Mouse (Mus musculus) inflammation-experienced regulatory T-cells, adult 6 months (primary cell): ENCODE data around the gene Bpifb4. TPM values are rescaled to one million over a fixed set of nuclear protein-coding genes. Genes with fewer than 3 reads are reported as not detected.

ENCODE experiments used
- ATAC-seq: one replicate; pipeline ENCODE4 v1.8.0; 2017
- polyA plus RNA-seq, 3 experiments: library from polyadenylated mRNA; unstranded; fragments of 100-300 nt; shearing (Covaris generic); gene quantifications; one replicate each; pipeline ENCODE4 v1.2.1; 2017

Gene Bpifb4
- not detected for polyA plus RNA-seq

DNA sequence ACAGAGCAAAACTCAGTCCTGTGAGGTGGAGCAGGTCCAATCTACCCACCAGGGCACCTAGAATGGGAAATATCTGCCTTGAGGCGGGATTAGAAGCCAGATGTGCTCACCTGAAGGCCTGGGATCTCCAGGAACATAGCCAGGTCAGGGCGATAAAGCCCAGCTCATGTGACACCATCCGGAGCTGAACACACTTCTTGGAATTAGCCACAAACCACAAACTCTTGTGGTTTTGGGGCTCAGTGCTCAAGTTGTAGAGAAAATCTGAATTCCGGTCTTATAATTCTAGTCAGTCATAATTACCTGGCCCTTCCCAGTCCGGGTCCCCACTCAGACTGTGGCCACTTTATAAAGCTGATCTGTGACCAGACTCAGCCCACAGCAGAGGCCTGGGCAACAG, at the start of gene Bpifb4:
TSS of gene Bpifb4 (plus strand) at position 370 of the 400 bp plus-strand sequence.
- no peak for ATAC-seq

DNA sequence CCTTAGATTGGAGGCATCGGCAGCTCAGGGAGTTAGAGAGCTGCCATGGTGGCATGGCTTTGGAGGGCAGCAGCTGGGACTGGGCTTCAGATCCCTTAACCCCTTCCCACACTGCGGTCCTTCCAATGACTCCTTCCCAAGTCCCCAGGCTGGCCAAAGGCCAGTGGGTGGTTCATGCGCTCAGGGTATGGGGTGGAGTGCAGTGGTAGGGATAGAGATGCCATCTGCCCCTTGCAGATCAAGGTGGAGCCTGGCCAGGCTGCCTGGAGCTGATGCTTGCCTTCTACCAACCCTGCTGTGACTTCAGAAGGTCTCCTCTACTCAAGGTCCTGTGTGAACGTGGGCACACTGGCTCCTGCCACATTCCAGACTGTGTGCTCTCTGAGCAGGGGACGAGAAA, 38.9 kb upstream of the Bpifb4 start:
- no peak for ATAC-seq

DNA sequence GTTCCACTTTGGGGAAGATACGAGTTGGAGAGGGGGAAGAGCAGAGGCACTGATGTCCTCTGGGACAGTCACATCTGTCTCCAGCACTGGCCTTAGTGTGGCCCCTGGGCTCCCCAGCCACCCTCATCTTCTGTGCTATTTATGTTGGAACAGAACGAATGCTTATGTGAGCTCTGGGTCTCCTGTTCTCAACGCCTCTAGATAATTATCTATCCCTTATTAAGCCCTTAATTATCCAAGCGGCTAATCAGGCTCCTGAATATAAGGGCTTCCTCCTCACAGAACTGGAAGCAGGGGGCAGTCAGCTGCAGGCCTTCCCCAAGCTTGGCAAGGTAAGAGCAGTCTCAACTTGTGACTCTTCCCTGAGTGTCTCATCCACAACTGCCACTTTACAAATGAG, 37.9 kb upstream of the Bpifb4 start, which contains the start of gene Bpifb6:
TSS of gene Bpifb6 (plus strand) at position 301 of the 400 bp plus-strand sequence.
- ATAC-seq: no peak

DNA sequence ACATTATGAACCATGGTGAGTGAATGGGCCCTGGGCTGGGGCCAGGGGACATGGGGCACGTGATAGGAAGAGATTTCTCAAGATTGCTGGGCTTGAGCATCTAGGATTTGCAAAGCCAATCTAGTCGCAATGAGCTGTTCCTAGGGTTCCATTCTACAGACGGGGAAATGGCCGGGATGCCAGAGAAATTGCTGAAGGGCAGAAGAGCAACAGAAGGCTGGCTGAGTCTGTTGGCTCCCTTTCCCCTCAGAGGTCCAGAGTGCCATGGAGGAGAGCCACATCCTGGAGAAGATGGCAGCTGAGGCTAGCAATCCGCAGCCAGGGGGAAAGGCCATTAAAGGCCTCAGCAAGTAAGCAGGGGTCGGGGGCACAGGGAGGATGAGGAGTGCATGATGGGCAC, 35.3 kb upstream of the Bpifb4 start:
- no peak for ATAC-seq

DNA sequence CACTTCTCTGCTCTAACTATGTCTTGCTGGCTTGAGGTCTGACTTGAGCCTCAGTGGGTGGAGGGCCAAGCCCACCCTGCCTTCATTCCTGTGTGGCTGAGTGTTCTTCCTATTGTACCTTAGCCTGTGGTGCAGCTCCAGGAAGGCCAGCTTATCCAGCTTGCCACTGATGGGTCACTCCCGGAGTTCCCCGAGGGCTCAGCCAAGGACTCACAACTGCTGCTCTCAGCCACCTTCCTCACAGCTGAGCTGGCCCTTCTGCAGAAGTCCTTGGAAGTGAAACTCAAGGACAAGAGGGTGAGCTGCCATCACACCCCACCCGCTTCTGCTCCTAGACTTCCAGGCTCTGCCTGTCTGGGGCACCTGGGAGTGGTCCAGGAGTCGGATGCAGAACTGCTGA, 31.4 kb upstream of the Bpifb4 start:
- ATAC-seq: no peak

DNA sequence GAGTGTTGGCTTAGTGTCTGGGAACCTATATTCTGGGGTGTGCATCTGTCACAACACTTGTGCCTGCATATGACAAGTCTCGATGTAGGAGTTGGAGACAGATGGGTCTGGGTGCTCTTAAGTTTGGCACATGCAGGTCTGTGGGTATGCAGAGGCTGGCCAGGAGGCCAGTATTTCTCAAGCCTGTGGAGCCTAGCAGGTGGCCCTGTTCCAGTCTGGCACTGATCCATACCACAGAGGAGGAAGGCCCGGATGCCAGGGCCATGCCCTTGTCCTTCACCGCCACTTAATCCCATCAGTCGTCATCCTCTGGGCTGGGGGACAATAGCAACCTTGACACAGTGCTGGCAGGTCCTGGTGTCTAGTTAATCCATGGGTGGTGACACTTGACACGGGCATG, 23.9 kb upstream of the Bpifb4 start:
- ATAC-seq: no peak

DNA sequence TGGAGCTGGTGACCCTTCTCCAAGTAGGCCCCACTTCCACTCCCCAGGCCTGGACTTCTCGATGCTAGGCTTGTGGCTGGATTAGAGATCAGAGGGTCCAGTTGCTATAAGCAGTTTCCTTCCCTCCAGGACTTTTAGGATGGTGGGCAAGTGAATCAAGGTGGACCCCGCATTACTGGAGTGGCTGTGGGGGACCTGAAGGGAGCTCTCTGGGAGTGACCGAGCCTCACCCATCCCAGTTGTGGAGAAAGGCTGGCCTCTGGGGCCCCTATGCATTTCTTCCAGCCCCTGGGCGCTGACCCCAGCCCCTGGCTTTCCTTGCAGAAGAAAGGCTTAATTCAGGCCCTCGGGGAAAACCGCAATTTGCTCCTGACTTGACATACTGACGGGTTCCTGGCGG, 20.1 kb upstream of the Bpifb4 start, which contains the start of gene Bpifb3:
TSS of gene Bpifb3 (plus strand) at position 301 of the 400 bp plus-strand sequence.
- no peak for ATAC-seq

DNA sequence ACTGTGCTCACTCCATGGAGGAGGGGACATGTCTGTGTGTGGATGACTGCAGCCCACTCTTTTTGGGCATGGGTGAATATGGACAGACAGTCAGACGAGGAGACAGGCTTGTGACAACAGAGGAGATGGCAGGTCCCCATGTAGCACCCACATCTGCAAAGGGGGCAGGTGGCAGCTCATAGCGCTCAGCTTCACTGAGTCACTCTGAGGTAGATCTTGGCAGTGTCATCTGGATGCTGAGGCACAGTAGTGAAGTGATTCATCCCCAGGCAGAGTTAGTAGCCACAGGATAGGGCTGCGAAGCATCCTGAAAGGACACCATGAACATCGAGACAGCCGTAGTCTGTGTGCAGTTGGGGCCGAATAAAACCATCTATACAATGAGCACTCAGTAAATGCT, 16.8 kb upstream of the Bpifb4 start:
- ATAC-seq: no peak

DNA sequence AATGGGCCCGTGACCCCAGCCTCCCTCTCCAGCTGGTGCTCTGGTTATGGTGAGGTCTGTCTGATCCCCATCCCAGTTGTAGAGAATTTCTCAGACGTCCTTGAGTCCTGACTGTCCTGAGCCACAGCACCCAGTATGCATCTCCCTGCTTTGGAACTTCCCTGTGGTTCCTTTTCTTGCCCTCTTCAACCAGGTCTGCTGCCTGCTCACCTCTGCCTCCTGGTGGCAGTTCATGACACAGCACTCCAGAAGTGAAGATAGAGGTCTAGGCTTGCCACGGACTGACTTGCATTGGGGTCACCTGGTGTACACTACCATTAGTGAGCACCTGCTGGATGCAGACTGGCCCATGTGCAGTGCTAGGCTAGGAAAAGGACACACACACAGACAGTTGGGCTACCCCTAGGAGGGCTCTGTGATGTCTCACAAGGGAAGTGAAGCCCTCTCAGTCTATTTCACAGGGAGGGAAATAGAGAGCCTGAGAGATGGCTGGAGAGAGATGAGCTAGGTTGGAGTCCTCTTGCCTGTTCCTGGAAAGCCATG, 8.1 kb upstream of the Bpifb4 start:
- no peak for ATAC-seq

DNA sequence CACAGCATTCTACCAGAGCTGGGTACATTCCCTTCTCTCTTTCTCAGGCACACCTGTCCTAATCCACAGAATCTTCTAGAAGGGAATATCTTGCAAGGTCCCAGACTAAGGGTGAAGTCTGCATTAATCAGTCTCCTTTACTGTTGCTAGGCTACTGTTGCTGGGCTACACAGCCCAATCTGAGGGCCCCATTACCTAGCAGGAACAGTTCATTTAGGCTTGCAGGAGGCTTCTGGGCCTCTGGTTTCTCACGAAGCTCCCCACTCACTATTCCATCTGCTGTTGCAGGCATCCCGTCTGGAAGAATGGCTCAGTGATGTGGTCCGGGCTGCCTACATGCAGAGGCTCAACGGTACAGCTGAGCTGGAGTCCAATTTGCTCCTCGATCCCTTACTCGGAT, 6.9 kb upstream of the Bpifb4 start:
- ATAC-seq: no peak

DNA sequence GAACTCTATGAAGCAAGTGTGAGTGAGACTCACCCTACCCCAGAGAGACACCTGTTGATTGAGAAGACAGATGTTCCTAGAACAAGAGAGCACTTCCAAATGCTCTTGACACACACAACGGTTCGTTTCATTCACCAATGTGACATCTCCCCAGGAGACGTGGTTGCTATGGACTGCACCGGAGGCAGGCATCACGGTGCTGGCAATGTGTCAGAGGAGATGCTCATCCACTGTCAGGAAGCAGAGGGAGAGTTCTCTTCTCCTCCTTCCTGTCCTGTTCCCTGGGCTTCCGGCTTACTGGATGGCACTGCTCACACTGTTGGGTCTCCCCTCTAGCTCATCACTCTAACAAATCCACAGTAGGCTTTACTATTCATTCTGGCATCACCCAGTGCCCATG, 4.7 kb upstream of the Bpifb4 start:
- no peak for ATAC-seq

DNA sequence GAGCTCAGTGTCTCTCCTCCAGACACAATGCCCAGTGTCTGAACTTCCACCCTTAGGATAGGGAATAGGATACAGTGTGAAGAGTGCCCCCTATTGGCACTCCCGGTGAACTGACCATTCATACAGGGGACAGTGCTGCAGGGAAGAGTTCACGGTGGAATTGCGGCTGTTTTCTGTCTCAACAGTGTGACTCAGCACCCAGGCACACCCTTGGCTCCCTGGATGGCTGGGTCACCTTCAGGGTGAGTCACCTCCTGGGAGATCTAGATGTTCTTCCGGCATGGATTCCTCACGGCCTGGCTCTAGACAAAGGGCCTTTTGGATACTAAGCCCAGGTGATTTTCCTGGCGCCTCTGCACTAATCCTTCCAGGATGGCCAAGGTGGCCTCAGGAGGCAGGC, 2.7 kb upstream of the Bpifb4 start:
- ATAC-seq: no peak

DNA sequence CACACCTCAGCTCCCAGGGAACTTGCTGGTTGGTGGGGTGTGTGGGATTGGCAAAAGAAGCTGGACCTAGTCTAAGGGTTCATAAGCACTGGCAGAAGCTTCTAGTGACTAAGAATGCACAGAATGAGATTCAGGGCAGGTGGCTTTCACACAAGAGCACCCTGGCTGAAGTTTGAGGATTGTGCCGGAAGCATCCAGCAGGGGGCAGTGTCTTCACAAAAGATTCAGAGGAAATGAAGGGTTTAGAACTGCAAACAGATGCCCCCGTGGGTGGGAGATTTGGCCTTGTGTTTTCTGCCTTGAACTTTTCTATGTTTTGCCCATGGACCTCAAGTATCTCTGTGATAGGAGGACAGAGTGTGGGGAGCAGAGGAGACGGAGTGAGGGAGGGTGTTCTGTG, 5.5 kb downstream of the Bpifb4 start:
- ATAC-seq: no peak

DNA sequence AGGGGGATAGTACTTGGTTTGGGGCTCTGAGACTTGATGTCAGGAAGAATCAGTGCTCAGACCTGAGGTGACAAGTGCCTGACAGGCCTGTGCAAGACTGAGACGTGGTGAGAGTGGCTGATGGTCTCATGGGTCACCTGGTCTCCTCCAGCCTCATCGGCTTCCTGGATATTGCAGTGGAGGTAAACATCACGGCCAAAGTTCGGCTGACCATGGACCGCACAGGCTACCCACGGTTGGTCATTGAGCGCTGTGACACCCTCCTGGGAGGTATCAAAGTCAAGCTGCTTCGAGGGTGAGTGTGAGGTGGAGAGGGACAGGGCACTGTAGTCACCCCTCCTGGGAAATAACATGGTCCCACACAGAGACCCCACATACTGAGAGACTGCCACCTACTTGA, 6.6 kb downstream of the Bpifb4 start:
- no peak for ATAC-seq

DNA sequence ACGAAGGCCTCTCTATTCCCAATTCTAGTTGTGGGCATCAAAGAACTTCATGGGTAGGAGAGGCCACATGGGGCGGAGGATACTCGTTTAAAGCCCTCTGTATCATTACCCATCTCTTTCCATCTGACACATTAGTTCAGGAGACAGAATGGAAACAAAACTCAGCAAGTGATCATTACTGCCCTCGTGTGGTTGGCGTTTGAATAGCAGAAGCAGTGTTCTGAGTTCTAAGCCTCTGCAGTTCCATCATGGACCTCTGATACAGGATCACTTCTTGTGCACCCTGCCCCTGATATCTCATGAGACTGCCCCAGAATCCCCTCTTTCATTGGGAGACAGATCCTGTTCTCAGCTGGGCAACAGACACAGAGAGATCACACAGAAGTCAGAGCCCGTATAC, 14.9 kb downstream of the Bpifb4 start:
- peak; percentile 35 for ATAC-seq

DNA sequence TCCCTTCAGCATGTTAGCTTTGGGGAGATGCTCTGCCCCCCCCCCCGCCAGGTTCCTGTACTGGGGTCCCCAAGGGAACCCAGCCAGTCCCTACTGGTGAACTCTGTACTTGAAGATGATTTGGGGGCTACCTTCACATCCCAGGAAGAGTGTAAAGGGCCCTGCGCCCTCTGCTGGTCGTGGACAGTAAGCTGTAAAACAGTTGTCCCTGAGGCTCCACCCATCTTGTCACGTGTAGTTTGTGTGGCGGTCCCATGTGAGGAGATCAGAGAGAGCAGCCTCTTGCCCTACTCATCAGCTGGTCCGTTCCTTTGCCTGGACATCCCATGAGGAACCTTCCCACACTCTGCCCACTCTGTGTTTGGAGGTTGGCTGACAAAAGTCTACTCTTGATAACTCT, 15.8 kb downstream of the Bpifb4 start:
- no peak for ATAC-seq

DNA sequence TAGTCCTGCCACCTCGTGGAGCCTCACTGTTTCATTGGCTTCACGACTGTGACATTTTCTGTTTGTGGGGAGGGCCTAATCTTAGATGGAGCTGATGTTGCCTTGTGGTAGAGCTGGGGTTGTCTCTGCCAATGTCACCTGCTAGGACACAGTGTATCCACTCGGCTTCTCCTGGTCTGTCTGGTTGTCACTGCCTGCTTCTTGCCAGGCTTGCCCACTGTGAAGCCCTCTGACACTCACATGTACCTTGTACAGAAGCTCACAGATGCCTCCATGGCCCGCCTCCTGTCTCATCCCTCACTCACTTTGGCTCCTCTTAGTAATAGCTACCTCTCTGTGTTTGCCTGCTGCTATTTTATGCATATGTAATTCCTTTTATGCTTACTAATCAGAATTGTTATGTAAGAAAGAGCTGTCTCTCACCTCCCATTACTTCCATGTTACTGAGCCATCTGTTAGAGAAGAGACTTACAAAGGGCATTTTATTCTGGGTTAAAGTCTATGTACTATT, 24.9 kb downstream of the Bpifb4 start:
- ATAC-seq: no peak

DNA sequence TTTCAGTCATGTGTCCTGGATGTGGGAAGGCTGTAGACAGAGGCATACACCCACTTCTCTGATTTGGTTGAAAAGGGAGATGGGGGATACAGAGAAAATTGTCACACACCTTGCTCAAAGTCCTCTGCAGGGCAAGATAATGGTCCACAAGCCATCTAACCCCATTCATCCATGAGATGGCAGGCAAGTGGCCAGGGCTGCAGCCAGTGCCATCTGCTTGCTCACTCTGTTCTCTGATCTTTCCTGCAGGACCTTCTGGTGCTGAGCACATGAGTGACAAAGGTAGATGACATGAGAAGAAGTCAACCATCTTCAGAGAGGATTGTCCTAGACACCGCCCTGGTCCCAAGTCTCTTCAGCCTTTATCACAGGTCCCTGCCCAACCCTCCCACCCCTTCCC, 25.3 kb downstream of the Bpifb4 start:
- no peak for ATAC-seq

DNA sequence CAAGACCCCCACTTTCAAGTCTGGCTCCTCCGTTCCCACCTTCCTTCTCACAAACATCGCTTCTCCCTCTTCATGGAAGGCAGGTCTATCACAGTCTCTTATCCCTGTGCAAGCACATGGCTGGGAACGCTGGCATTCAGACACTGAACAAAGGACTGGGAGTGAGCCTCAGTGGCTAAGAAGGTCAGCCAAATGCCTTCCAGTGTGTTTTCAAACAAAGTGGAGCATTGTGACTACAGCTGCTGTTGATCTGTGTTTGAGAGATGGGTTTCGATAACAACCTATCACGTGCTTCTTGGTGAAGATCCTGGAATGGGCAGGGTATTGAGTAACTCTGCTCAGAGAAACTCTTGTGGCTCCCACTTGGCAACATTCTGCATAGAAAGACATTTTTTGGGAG, 32.2 kb downstream of the Bpifb4 start:
- ATAC-seq: no peak

DNA sequence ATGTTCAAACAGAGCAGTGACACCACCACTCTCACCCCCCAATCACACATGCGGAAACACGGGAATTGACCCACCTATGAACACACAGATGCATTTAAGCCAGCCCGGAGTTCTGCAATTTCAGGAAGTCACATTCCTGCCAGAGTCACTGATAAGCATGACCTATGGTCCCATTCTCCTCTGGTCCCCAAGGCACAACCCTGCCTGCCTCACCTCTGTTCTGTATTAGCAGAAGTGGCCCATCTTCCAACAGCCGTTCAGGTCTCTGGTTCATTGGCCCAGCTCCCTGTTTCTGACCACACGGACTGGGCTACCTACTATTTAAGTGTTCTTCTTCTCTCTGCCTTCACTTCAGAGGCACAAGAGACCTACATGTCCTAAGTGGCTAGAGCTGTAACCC, 36.6 kb downstream of the Bpifb4 start, which contains the start of gene Bpifa6:
TSS of gene Bpifa6 (plus strand) at position 364 of the 400 bp plus-strand sequence.
- no peak for ATAC-seq

DNA sequence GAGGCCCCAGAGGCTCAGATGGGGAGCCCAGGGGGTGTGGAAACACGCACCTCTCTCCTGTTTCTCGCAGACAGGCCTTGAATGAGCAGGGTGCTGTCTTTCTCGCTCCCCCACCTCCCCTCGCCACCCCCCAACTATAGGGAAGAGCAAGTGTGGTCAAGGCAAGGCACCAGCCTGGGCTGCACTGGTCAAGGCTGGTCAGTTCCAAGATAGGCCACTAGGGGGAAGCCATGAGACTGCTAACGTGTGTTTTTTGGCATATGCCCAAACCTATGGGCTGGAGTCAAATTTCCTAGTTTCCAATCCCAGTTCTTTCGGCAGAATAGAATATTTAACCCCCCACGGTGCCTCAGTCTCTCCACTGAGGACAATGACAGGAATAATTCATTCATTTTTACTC, 57.8 kb downstream of the Bpifb4 start:
- ATAC-seq: no peak

DNA sequence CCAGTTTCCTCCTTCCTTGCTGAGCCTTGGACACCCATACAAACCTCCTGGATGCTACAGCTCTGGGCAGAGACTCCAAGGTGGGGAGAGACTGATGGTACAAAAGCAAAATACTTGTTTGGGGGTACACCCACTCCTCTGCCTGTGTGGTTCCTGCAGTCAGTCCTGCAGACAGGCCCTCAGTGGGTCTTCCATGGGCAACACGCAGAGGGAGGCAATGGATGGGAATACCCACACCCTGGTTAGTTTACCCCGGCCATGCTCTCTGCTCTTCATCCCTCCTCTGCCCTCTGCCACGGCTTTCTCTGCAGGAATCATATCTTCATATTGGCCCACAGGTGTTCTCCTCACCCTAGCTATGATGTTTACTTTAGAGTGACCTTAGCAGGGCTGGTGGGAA, 62.5 kb downstream of the Bpifb4 start:
- no peak for ATAC-seq

DNA sequence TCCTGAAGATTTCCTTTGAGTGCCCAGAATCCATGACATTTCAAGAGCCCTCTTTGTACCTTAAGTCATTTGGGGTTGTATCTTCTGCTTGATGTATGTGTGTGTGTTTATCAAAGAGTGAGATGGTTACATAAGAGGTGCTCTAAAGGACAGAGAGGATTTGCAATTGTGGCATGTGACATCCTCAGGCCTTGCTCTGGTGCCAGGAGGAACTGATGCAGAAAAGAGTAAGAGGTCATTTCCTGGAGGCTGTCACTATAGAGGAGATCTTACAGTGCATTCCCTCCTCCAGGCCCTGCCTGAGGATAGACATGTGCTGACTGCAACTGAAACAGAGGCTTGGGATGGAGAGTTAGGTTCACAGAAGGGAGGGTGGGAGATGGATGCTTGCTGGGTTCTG, 63.0 kb downstream of the Bpifb4 start:
- no peak for ATAC-seq

DNA sequence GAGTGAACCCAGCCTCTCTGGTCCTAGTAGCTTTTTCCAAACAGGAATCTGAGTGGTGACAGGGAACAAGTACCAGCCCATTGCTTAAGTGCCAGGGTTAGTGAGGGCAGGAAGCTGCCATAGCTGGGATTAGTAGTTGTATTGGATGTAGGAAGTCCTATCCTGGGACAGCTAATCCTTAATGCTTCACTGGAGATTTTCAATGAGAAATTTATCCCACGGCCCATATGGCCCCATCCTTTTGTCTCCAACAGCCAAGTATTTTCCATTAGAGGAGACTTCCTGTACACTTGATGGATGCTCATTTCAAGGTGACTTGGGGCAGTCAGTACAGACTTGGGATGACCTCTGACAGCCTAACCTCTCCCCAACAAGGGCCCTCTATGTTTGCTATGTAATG, 66.4 kb downstream of the Bpifb4 start:
- ATAC-seq: no peak

DNA sequence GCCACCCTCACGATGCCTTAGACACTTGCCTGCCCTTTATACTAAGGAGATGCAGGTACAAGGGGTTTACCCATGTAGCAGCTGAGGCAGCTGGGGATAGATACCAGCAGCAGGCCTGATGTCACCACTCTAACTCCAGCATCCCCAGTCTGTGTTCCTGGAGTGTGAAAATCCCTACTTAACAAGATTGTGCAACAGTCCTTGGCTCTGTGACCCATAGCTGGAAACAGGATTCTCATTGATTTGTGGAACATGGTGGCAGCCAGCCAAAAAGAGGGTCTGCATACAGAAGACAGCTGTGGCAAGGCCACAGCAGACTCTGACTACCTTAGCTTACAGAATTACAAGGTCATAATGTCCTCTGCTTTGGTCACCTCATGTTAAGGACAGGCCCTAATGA, 67.1 kb downstream of the Bpifb4 start:
- no peak for ATAC-seq
